Comparison of ENCODE assay signal across 8 mouse cellular contexts in genomic region chrX:70374469-70375110, GRCm38 (mm10). TPM values are rescaled to one million over a fixed set of nuclear protein-coding genes. Genes with fewer than 3 reads are reported as not detected.
DNase-seq lines count a peak whose midpoint lies in the region; ATAC-seq and TF ChIP-seq lines count a peak whose summit lies in the region.
"Not testable (repeated sequence)": the region's sequence is repeated elsewhere in the genome, so short reads cannot be mapped to it uniquely, and the experiment has no call there.

No protein-coding gene starts in this region.

- not testable (repeated sequence) for H3K4me3 ChIP-seq in cerebellum, adult 2 months (replicated peaks; ENCODE audit: insufficient read depth, low read depth, low read length); forebrain, embryonic 16.5 days (replicated peaks; ENCODE audit: low read length); hindbrain, embryonic 11.5 days (ENCODE audit: low read depth, low read length); intestine, postnatal 0 days (ENCODE audit: low read depth, low read length); liver, embryonic 14.5 days (ENCODE audit: insufficient read depth in 1 of 2, low read depth in 2 of 2, low read length in 2 of 2); midbrain, embryonic 11.5 days (ENCODE audit: low read depth, low read length); stomach, postnatal 0 days (ENCODE audit: low read depth, low read length)

- WGBS in cerebellum, adult 2 months = 66% methylated on average over 5 of the region's 6 CpGs
- 71% methylated on average over 5 of the region's 6 CpGs for WGBS in forebrain, embryonic 16.5 days
- WGBS in hindbrain, embryonic 11.5 days = 72% methylated on average over 5 of the region's 6 CpGs
- WGBS in intestine, postnatal 0 days = 60% methylated on average over 4 of the region's 6 CpGs
- WGBS in liver, embryonic 14.5 days (ENCODE audit: insufficient replicate concordance) = 58% methylated on average over 5 of the region's 6 CpGs
- 71% methylated on average over 6 of the region's 6 CpGs for WGBS in midbrain, embryonic 11.5 days
- WGBS in stomach, postnatal 0 days = 56% methylated on average over 5 of the region's 6 CpGs

- ATAC-seq in forebrain, embryonic 16.5 days = peak; percentile 85
- ATAC-seq in hindbrain, embryonic 11.5 days (ENCODE audit: low FRiP score) = peak; percentile 47; the same call in 1 of the 2 replicates
- not testable (repeated sequence) for ATAC-seq in intestine, postnatal 0 days; liver, embryonic 14.5 days (ENCODE audit: insufficient read depth); stomach, postnatal 0 days (ENCODE audit: low FRiP score, low TSS enrichment)
- ATAC-seq in midbrain, embryonic 11.5 days (ENCODE audit: low FRiP score) = peak; percentile 66
- ATAC-seq in monocyte, adult 5-6 weeks (replicated peaks; ENCODE audit: insufficient number of reproducible peaks, low FRiP score, low TSS enrichment, poor library complexity, severe bottlenecking) = 0 out of 2 replicates have a peak, but pooled peaks have one; percentile 43

- not testable (repeated sequence) for H3K27me3 ChIP-seq in cerebellum, adult 2 months (ENCODE audit: control insufficient read depth, insufficient read depth, low read length); forebrain, embryonic 16.5 days (replicated peaks; ENCODE audit: control insufficient read depth, insufficient read depth, low read length); hindbrain, embryonic 11.5 days (ENCODE audit: control insufficient read depth, insufficient read depth, low read length); intestine, postnatal 0 days (replicated peaks; ENCODE audit: control insufficient read depth, insufficient read depth, low read length); liver, embryonic 14.5 days (ENCODE audit: control insufficient read depth, insufficient read depth, low read length); midbrain, embryonic 11.5 days (ENCODE audit: control insufficient read depth, insufficient read depth, low read length); stomach, postnatal 0 days (ENCODE audit: control insufficient read depth, insufficient read depth, low read length)

- not testable (repeated sequence) for H3K9ac ChIP-seq in forebrain, embryonic 16.5 days (replicated peaks; ENCODE audit: low read depth, low read length); hindbrain, embryonic 11.5 days (ENCODE audit: low read depth, low read length); intestine, postnatal 0 days (ENCODE audit: low read depth, low read length); liver, embryonic 14.5 days (replicated peaks); midbrain, embryonic 11.5 days (ENCODE audit: low read length); stomach, postnatal 0 days (ENCODE audit: low read length)

- H3K36me3 ChIP-seq in forebrain, embryonic 16.5 days (ENCODE audit: control insufficient read depth, insufficient read depth); hindbrain, embryonic 11.5 days (ENCODE audit: control insufficient read depth, insufficient read depth, low read length); intestine, postnatal 0 days (ENCODE audit: control insufficient read depth, insufficient read depth); liver, embryonic 14.5 days (replicated peaks; ENCODE audit: control insufficient read depth, insufficient read depth, low read depth); midbrain, embryonic 11.5 days (ENCODE audit: control insufficient read depth, insufficient read depth, low read length); stomach, postnatal 0 days (ENCODE audit: control insufficient read depth, insufficient read depth, low read length): not testable (repeated sequence)

- TF ChIP-seq EP300 in liver, embryonic 14.5 days (IDR thresholded peaks at IDR 0.05; ENCODE audit: low read depth); stomach, postnatal 0 days (optimal IDR thresholded peaks at IDR 0.05): not testable (repeated sequence)

- not testable (repeated sequence) for H3K27ac ChIP-seq in cerebellum, adult 2 months (ENCODE audit: insufficient read depth, low read length); forebrain, embryonic 16.5 days (ENCODE audit: low read length); hindbrain, embryonic 11.5 days (ENCODE audit: low read depth, low read length); intestine, postnatal 0 days (ENCODE audit: low read depth, low read length); liver, embryonic 14.5 days; midbrain, embryonic 11.5 days (ENCODE audit: low read depth, low read length); stomach, postnatal 0 days (replicated peaks)

- TF ChIP-seq POLR2A in cerebellum, adult 2 months (IDR thresholded peaks at IDR 0.05; ENCODE audit: borderline replicate concordance, insufficient read depth, low read length) = not testable (repeated sequence)

- 0 out of 2 replicates have a peak, but pooled peaks have one; percentile 6 for TF ChIP-seq CTCF in cerebellum, adult 2 months (IDR thresholded peaks at IDR 0.05; ENCODE audit: borderline replicate concordance, insufficient read depth, low read depth, low read length)
- peak; percentile 42 for TF ChIP-seq CTCF in intestine, postnatal 0 days (IDR thresholded peaks at IDR 0.05; ENCODE audit: low read depth)
- TF ChIP-seq CTCF in liver, embryonic 14.5 days (IDR thresholded peaks at IDR 0.05; ENCODE audit: low read depth) = peak; percentile 31
- TF ChIP-seq CTCF in stomach, postnatal 0 days (IDR thresholded peaks at IDR 0.05; ENCODE audit: low read depth) = peak; percentile 44

- peak in 1 of 2 experiments; percentile 20 for DNase-seq in cerebellum, adult 2 months
- not testable (repeated sequence) for DNase-seq in hindbrain, embryonic 11.5 days (ENCODE audit: low spot score); liver, embryonic 14.5 days (ENCODE audit: low read depth in 3 of 3, low spot score in 3 of 3); midbrain, embryonic 11.5 days (ENCODE audit: low spot score, missing footprints); stomach, postnatal 0 days (ENCODE audit: low spot score)

- H3K4me1 ChIP-seq in cerebellum, adult 2 months (ENCODE audit: control insufficient read depth, insufficient read depth, low read length); forebrain, embryonic 16.5 days (replicated peaks; ENCODE audit: control insufficient read depth, insufficient read depth, low read length); hindbrain, embryonic 11.5 days (replicated peaks; ENCODE audit: control insufficient read depth, insufficient read depth, low read length); intestine, postnatal 0 days (replicated peaks; ENCODE audit: control insufficient read depth, insufficient read depth, low read length); liver, embryonic 14.5 days (replicated peaks; ENCODE audit: control insufficient read depth in 2 of 2, insufficient read depth in 2 of 2, low read length in 1 of 2); midbrain, embryonic 11.5 days (ENCODE audit: control insufficient read depth, insufficient read depth, low read length); stomach, postnatal 0 days (replicated peaks; ENCODE audit: control insufficient read depth, insufficient read depth): not testable (repeated sequence)

- H3K9me3 ChIP-seq in forebrain, embryonic 16.5 days (ENCODE audit: control insufficient read depth, low read length); hindbrain, embryonic 11.5 days (ENCODE audit: control insufficient read depth, low read length); intestine, postnatal 0 days (ENCODE audit: control insufficient read depth); liver, embryonic 14.5 days (ENCODE audit: control insufficient read depth, low read length); midbrain, embryonic 11.5 days (ENCODE audit: control insufficient read depth, low read length); stomach, postnatal 0 days (ENCODE audit: control insufficient read depth, low read length): not testable (repeated sequence)

- not testable (repeated sequence) for H3K4me2 ChIP-seq in forebrain, embryonic 16.5 days (ENCODE audit: low read length); hindbrain, embryonic 11.5 days (replicated peaks; ENCODE audit: low read depth, low read length); intestine, postnatal 0 days (replicated peaks; ENCODE audit: low read depth); liver, embryonic 14.5 days (ENCODE audit: low read depth); midbrain, embryonic 11.5 days; stomach, postnatal 0 days (replicated peaks; ENCODE audit: low read depth)

RNA-seq across cellular contexts. Expression of gene Ids, which starts 9.7 kb away (rescaled TPM):
- polyA plus RNA-seq in cerebellum, adult 2 months (2012; rRNA removed) = 130 and 137 TPM in 2 replicates
- polyA plus RNA-seq in forebrain, embryonic 16.5 days (2015; fragmentation: Nextera tagmentation; extraction: Ambion mirVana) = 16.1 and 16.8 TPM in 2 replicates
- polyA plus RNA-seq in hindbrain, embryonic 11.5 days (2014; fragmentation: Nextera tagmentation; extraction: Ambion mirVana) = 4.0 and 5.0 TPM in 2 replicates
- polyA plus RNA-seq in intestine, postnatal 0 days (2015; fragmentation: Nextera tagmentation; extraction: Ambion mirVana) = 2.5 and 2.9 TPM in 2 replicates
- 1.5 and 1.6 TPM in 2 replicates for polyA plus RNA-seq in liver, embryonic 14.5 days (2012; rRNA removed)
- polyA plus RNA-seq in liver, embryonic 14.5 days (2014; fragmentation: Nextera tagmentation; extraction: Ambion mirVana) = 0.40 and 0.66 TPM in 2 replicates
- polyA plus RNA-seq in midbrain, embryonic 11.5 days (2014; fragmentation: Nextera tagmentation; extraction: Ambion mirVana) = 3.0 and 3.8 TPM in 2 replicates
- 13.5 to 23.7 TPM (median 15.1 TPM) in 3 replicates for total RNA-seq in monocyte, adult 5-6 weeks (2017)
- polyA plus RNA-seq in stomach, postnatal 0 days (2015; fragmentation: Nextera tagmentation; extraction: Ambion mirVana) = 3.2 and 3.3 TPM in 2 replicates

RNA-seq across cellular contexts. Expression of gene 1110012L19Rik, which starts 11.1 kb away (rescaled TPM):
- 20.5 and 22.9 TPM in 2 replicates for polyA plus RNA-seq in cerebellum, adult 2 months (2012; rRNA removed)
- 39.1 and 42.6 TPM in 2 replicates for polyA plus RNA-seq in forebrain, embryonic 16.5 days (2015; fragmentation: Nextera tagmentation; extraction: Ambion mirVana)
- polyA plus RNA-seq in hindbrain, embryonic 11.5 days (2014; fragmentation: Nextera tagmentation; extraction: Ambion mirVana) = 30.4 TPM in 2 replicates
- polyA plus RNA-seq in intestine, postnatal 0 days (2015; fragmentation: Nextera tagmentation; extraction: Ambion mirVana) = 21.8 and 24.0 TPM in 2 replicates
- 4.3 and 6.3 TPM in 2 replicates for polyA plus RNA-seq in liver, embryonic 14.5 days (2012; rRNA removed)
- polyA plus RNA-seq in liver, embryonic 14.5 days (2014; fragmentation: Nextera tagmentation; extraction: Ambion mirVana) = 8.7 and 9.4 TPM in 2 replicates
- 32.4 and 32.8 TPM in 2 replicates for polyA plus RNA-seq in midbrain, embryonic 11.5 days (2014; fragmentation: Nextera tagmentation; extraction: Ambion mirVana)
- total RNA-seq in monocyte, adult 5-6 weeks (2017) = 12.1 to 27.5 TPM (median 12.8 TPM) in 3 replicates
- 26.2 and 27.3 TPM in 2 replicates for polyA plus RNA-seq in stomach, postnatal 0 days (2015; fragmentation: Nextera tagmentation; extraction: Ambion mirVana)
